Mouse (Mus musculus): ENCODE results near the gene Chaf1b.

DNA sequence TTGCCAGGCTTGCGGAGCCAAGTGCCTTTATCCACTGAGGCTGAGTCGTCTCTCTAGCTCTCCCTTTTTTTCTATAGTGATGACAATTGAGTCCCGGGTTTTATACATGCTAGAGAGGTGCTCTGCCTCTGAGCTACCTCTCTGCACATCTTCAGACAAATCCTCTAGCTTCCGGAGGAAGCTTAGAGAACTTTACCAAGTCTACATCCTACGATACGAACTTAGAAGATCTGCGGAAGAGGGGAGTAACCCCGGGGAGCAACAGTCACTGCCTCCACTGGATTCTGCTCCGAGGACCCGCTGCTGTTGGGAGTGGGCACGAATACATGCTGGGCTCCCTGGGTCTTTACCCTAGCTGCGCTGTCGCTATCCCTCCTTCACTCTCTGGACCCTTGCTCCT, 50.9 kb downstream of the Chaf1b start:
- TF ChIP-seq CTCF (IDR thresholded peaks at IDR 0.05 in 2 of 3, conservative IDR thresholded peaks at IDR 0.05 in 1 of 3; ENCODE audit: control insufficient read depth in 1 of 3, insufficient read depth in 1 of 3, low read depth in 2 of 3, low read length in 3 of 3, poor library complexity in 1 of 3, severe bottlenecking in 1 of 3) (no peak), GATA1 (IDR thresholded peaks at IDR 0.05; ENCODE audit: low read depth, low read length) (no peak), NRF1 (IDR thresholded peaks at IDR 0.05; ENCODE audit: insufficient read depth, low read depth, low read length, poor library complexity, severe bottlenecking) (no peak), POLR2A (IDR thresholded peaks at IDR 0.05; ENCODE audit: control insufficient read depth in 1 of 2, insufficient read depth in 1 of 2, low read depth in 1 of 2, low read length in 2 of 2, poor library complexity in 1 of 2) (no peak), E2F4 (IDR thresholded peaks at IDR 0.05; ENCODE audit: borderline replicate concordance, low read depth, low read length) (no peak)

All from MEL (cell line).